Mouse (Mus musculus) right cerebral cortex, postnatal 25 days (tissue): ENCODE measurements at regions not wholly inside any gene's neighbourhood (a gene's known extent, or its start where the extent isn't known, plus 50 kb on each side); places are given as distances from the start of the nearest gene placed in this dataset.

Source experiments
- DNase-seq: peaks from one replicate; pipeline ENCODE4 v3.0.0; 2022

GRCm38 (mm10) chr14:76917139-76917929 is 119.2 kb upstream of the Ccdc122 start:
- DNase-seq, result peak; percentile 15

- no peak for DNase-seq
These were observed 122.7 kb upstream of the Ccdc122 start for GRCm38 (mm10) chr14:76913850-76914249.

GRCm38 (mm10) chr14:76912301-76913001 is 124.1 kb upstream of the Ccdc122 start:
- no peak for DNase-seq

GRCm38 (mm10) chr14:76911271-76911670 is 125.3 kb upstream of the Ccdc122 start:
- DNase-seq, result no peak

GRCm38 (mm10) chr14:76910186-76910585 is 126.4 kb upstream of the Ccdc122 start:
- DNase-seq, result no peak

GRCm38 (mm10) chr14:76907941-76908340 is 128.6 kb upstream of the Ccdc122 start:
- no peak for DNase-seq

- DNase-seq, result no peak
These were observed 133.4 kb upstream of the Ccdc122 start for GRCm38 (mm10) chr14:76902962-76903757.

- DNase-seq, result no peak
These were observed 135.1 kb upstream of the Ccdc122 start for GRCm38 (mm10) chr14:76901490-76901889.

GRCm38 (mm10) chr14:76899331-76899730 is 137.2 kb upstream of the Ccdc122 start:
- no peak for DNase-seq

GRCm38 (mm10) chr14:76887708-76888107 is 148.9 kb upstream of the Ccdc122 start:
- no peak for DNase-seq

- no peak for DNase-seq
These were observed 149.4 kb upstream of the Ccdc122 start for GRCm38 (mm10) chr14:76887201-76887600.

GRCm38 (mm10) chr14:76883231-76883651 is 153.3 kb upstream of the Ccdc122 start:
- no peak for DNase-seq

- no peak for DNase-seq
These were observed 153.8 kb upstream of the Ccdc122 start for GRCm38 (mm10) chr14:76882711-76883171.

- DNase-seq, result peak; percentile 53
These were observed 155.7 kb upstream of the Ccdc122 start for GRCm38 (mm10) chr14:76880851-76881250.

- DNase-seq, result no peak
These were observed 159.3 kb upstream of the Ccdc122 start for GRCm38 (mm10) chr14:76877306-76877705.

GRCm38 (mm10) chr14:76876015-76876414 is 160.6 kb upstream of the Ccdc122 start:
- DNase-seq, result no peak

GRCm38 (mm10) chr14:76875266-76875900 is 161.2 kb upstream of the Ccdc122 start:
- no peak for DNase-seq

GRCm38 (mm10) chr14:76874542-76875265 is 161.9 kb upstream of the Ccdc122 start:
- no peak for DNase-seq

GRCm38 (mm10) chr14:76873684-76874083 is 162.9 kb upstream of the Ccdc122 start:
- DNase-seq, result no peak

GRCm38 (mm10) chr14:76872976-76873375 is 163.6 kb upstream of the Ccdc122 start:
- no peak for DNase-seq

GRCm38 (mm10) chr14:76872510-76872909 is 164.1 kb upstream of the Ccdc122 start:
- no peak for DNase-seq

GRCm38 (mm10) chr14:76868831-76869230 is 167.7 kb upstream of the Ccdc122 start:
- DNase-seq, result no peak
